ENCODE assay signal across 16 mouse cellular contexts in genomic region chr2:132203186-132203585, GRCm38 (mm10).
"Had no signal": no experiment of that assay in that cellular context is flagged by ENCODE, and none has a peak within 500 bp of the region (broad histone marks: within the 10 kb centered on the region; RNA-seq: fewer than 3 reads in every experiment).

No protein-coding gene starts in this region.

- H3K27me3 ChIP-seq: limb, embryonic 13.5 days; liver, embryonic 12.5 days; liver, embryonic 15.5 days; lung, embryonic 15.5 days; midbrain, embryonic 12.5 days; stomach, embryonic 15.5 days had no signal

- DNase-seq: kidney, adult 11 months; kidney, adult 8-10 months; kidney, postnatal 14 days; kidney, postnatal 4 days; layer of hippocampus, postnatal 36 days; liver; thymus, adult 18-20 months had no signal

- H3K4me2 ChIP-seq: limb, embryonic 13.5 days; liver, embryonic 12.5 days; liver, embryonic 15.5 days; lung, embryonic 15.5 days; midbrain, embryonic 12.5 days; stomach, embryonic 15.5 days had no signal

- H3K9ac ChIP-seq: limb, embryonic 13.5 days; liver, embryonic 12.5 days; liver, embryonic 15.5 days; lung, embryonic 15.5 days; midbrain, embryonic 12.5 days; stomach, embryonic 15.5 days had no signal

- H3K36me3 ChIP-seq: limb, embryonic 10.5 days; limb, embryonic 13.5 days; liver, embryonic 12.5 days; liver, embryonic 15.5 days; lung, embryonic 15.5 days; midbrain, embryonic 12.5 days; stomach, embryonic 15.5 days had no signal

- H3K27ac ChIP-seq: limb, embryonic 10.5 days; limb, embryonic 13.5 days; liver, embryonic 12.5 days; liver, embryonic 15.5 days; lung, embryonic 15.5 days; macrophage; midbrain, embryonic 12.5 days; stomach, embryonic 15.5 days had no signal

- ATAC-seq: liver, embryonic 12.5 days; midbrain, embryonic 16.5 days had no signal

- H3K4me3 ChIP-seq: limb, embryonic 10.5 days; limb, embryonic 13.5 days; liver, embryonic 12.5 days; liver, embryonic 15.5 days; lung, embryonic 15.5 days; midbrain, embryonic 12.5 days; stomach, embryonic 15.5 days had no signal

- H3K9me3 ChIP-seq: limb, embryonic 10.5 days; limb, embryonic 13.5 days; liver, embryonic 12.5 days; liver, embryonic 15.5 days; lung, embryonic 15.5 days; midbrain, embryonic 12.5 days; stomach, embryonic 15.5 days had no signal

- H3K4me1 ChIP-seq: limb, embryonic 10.5 days; limb, embryonic 13.5 days; lung, embryonic 15.5 days; stomach, embryonic 15.5 days had no signal
